In the genomic region with DNA sequence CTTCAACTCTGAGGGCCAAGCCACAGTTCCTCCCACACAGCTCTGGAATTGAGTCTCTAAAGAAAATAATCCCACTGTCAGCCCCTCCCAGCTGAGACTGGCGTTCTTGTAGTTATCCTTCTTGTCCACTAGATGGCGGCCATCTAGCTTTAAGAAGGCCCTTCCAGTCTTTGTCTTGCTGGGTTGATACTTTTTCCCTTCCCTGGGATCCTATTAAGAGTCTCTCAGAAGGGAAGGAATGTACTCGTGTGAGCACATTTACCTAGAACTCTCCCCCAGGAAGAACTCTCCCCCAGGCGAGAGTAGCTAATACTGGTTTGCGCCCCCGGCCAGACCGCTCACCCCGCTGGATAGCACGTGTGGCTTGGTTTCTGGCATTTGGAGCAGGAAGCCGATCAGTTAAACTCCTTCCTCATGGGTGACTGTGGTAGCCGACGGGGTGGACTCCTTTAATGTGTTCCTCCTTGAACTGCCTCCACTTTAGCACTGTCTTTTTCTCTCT, we compare ENCODE assay signal across 9 mouse cellular contexts. TPM values are rescaled to one million over a fixed set of nuclear protein-coding genes. Genes with fewer than 3 reads are reported as not detected.
DNase-seq lines count a peak whose midpoint lies in the region; ATAC-seq and TF ChIP-seq lines count a peak whose summit lies in the region.
"Had no signal": no experiment of that assay in that cellular context is flagged by ENCODE, and none has a peak within 500 bp of the region (broad histone marks: within the 10 kb centered on the region; RNA-seq: fewer than 3 reads in every experiment).

No protein-coding gene starts in this region.

- H3K4me3 ChIP-seq in layer of hippocampus, adult 2 months: no peak overlapping the region
- 0 out of 2 replicates have a peak overlapping the region, but pooled peaks have one; percentile 12 for H3K4me3 ChIP-seq in hindbrain, embryonic 15.5 days
- H3K4me3 ChIP-seq in lung, embryonic 14.5 days (ENCODE audit: low read depth, low read length): no peak overlapping the region
- no peak overlapping the region for H3K4me3 ChIP-seq in neural tube, embryonic 15.5 days (replicated peaks)

- TF ChIP-seq CTCF in layer of hippocampus, adult 2 months (conservative IDR thresholded peaks at IDR 0.05): peak; percentile 94
- peak; percentile 87 for TF ChIP-seq CTCF in lung, embryonic 14.5 days (IDR thresholded peaks at IDR 0.05; ENCODE audit: low read depth)

- peaks cover 19% of the 10 kb centered on the region for H3K4me1 ChIP-seq in hindbrain, embryonic 15.5 days (replicated peaks)
- H3K4me1 ChIP-seq in lung, embryonic 14.5 days (ENCODE audit: insufficient read depth): no peaks in the 10 kb centered on the region
- H3K4me1 ChIP-seq in neural tube, embryonic 15.5 days: peaks cover 11% of the 10 kb centered on the region

- 34% methylated on average over 12 of the region's 12 CpGs for WGBS in hindbrain, embryonic 15.5 days
- 41% methylated on average over 12 of the region's 12 CpGs for WGBS in lung, embryonic 14.5 days
- 37% methylated on average over 12 of the region's 12 CpGs for WGBS in neural tube, embryonic 15.5 days

- H3K4me2 ChIP-seq in hindbrain, embryonic 15.5 days: peak overlapping the region; percentile 30
- no peak overlapping the region for H3K4me2 ChIP-seq in lung, embryonic 14.5 days
- peak overlapping the region; percentile 15; the same call in 1 of the 2 replicates for H3K4me2 ChIP-seq in neural tube, embryonic 15.5 days

- DNase-seq in layer of hippocampus, adult 2 months (ENCODE audit: low spot score in 2 of 2): peak; percentile 51 to 59
- DNase-seq in layer of hippocampus, adult 9-11 months: no peak
- DNase-seq in lung, embryonic 14.5 days: peak; percentile 92
- DNase-seq in urinary bladder, postnatal 4 days (ENCODE audit: low spot score in 2 of 2): no peak

- H3K27me3 ChIP-seq in hindbrain, embryonic 15.5 days: no peaks in the 10 kb centered on the region
- no peaks in the 10 kb centered on the region for H3K27me3 ChIP-seq in lung, embryonic 14.5 days (ENCODE audit: insufficient read depth, low read length)
- no peaks in the 10 kb centered on the region for H3K27me3 ChIP-seq in neural tube, embryonic 15.5 days (replicated peaks)

- H3K9ac ChIP-seq in hindbrain, embryonic 15.5 days: peak overlapping the region; percentile 37; the same call in 1 of the 2 replicates
- H3K9ac ChIP-seq in lung, embryonic 14.5 days: no peak overlapping the region
- H3K9ac ChIP-seq in neural tube, embryonic 15.5 days (replicated peaks): no peak overlapping the region; the same call in 1 of the 2 replicates

- peaks cover 51% of the 10 kb centered on the region for H3K36me3 ChIP-seq in hindbrain, embryonic 15.5 days
- H3K36me3 ChIP-seq in lung, embryonic 14.5 days (ENCODE audit: insufficient read depth): peaks cover 64% of the 10 kb centered on the region
- peaks cover 56% of the 10 kb centered on the region for H3K36me3 ChIP-seq in neural tube, embryonic 15.5 days

- no peaks in the 10 kb centered on the region for H3K9me3 ChIP-seq in hindbrain, embryonic 15.5 days
- H3K9me3 ChIP-seq in lung, embryonic 14.5 days (ENCODE audit: low read depth, low read length): no peaks in the 10 kb centered on the region
- no peaks in the 10 kb centered on the region for H3K9me3 ChIP-seq in neural tube, embryonic 15.5 days (replicated peaks)

- peak; percentile 91 for ATAC-seq in activated CD4-positive, CD25-positive, alpha-beta regulatory T cell, adult 4 months
- ATAC-seq in erythroid progenitor cell, adult 5-6 weeks (replicated peaks; ENCODE audit: low FRiP score, poor library complexity, severe bottlenecking): peak; percentile 81
- ATAC-seq in hindbrain, embryonic 15.5 days (ENCODE audit: low FRiP score, low read depth): peak; percentile 49; the same call in 1 of the 2 replicates
- ATAC-seq in lung, embryonic 14.5 days (ENCODE audit: insufficient read depth): peak; percentile 63
- ATAC-seq in neural tube, embryonic 15.5 days (ENCODE audit: low FRiP score): peak; percentile 71; the same call in 1 of the 2 replicates

- H3K27ac ChIP-seq in layer of hippocampus, adult 2 months: peak overlapping the region; percentile 40; the same call in 1 of the 2 replicates
- H3K27ac ChIP-seq in hindbrain, embryonic 15.5 days (replicated peaks): peak overlapping the region; percentile 65
- peak overlapping the region; percentile 47; the same call in 1 of the 2 replicates for H3K27ac ChIP-seq in lung, embryonic 14.5 days (ENCODE audit: low read depth)
- H3K27ac ChIP-seq in neural tube, embryonic 15.5 days (replicated peaks): peak overlapping the region; percentile 67

RNA-seq across cellular contexts. Expression of gene P3h1, which starts 6.5 kb away (rescaled TPM):
- 1 to 10 TPM; 9.6 to 9.9 TPM for total RNA-seq in layer of hippocampus, adult 2 months (2021)
- 1 to 10 TPM; 1.1 to 1.6 TPM for polyA plus RNA-seq in activated CD4-positive, CD25-positive, alpha-beta regulatory T cell, adult 4 months (2017; shearing (Covaris generic))
- total RNA-seq in erythroid progenitor cell, adult 5-6 weeks (2015; ENCODE audit: low replicate concordance): 0.42 TPM in 1 of 2 replicates, not detected in the other
- total RNA-seq in erythroid progenitor cell, adult 5-6 weeks (2017; ENCODE audit: low replicate concordance): 1.8 and 5.6 TPM in 2 replicates
- 11.6 and 12.0 TPM in 2 replicates for polyA plus RNA-seq in hindbrain, embryonic 15.5 days (2015; fragmentation: Nextera tagmentation; extraction: Ambion mirVana)
- polyA plus RNA-seq in lung, embryonic 14.5 days (2014; fragmentation: Nextera tagmentation; extraction: Ambion mirVana): 40.4 and 44.8 TPM in 2 replicates
- 14.1 and 14.9 TPM in 2 replicates for polyA plus RNA-seq in neural tube, embryonic 15.5 days (2015; fragmentation: Nextera tagmentation; extraction: Ambion mirVana)

RNA-seq across cellular contexts. Expression of gene AU022252, which starts 6.7 kb away (rescaled TPM):
- total RNA-seq in layer of hippocampus, adult 2 months (2021): 10 to 100 TPM; 30.5 to 31.9 TPM
- 1 to 10 TPM; 8.0 to 9.2 TPM for polyA plus RNA-seq in activated CD4-positive, CD25-positive, alpha-beta regulatory T cell, adult 4 months (2017; shearing (Covaris generic))
- 1.4 and 2.1 TPM in 2 replicates for total RNA-seq in erythroid progenitor cell, adult 5-6 weeks (2015; ENCODE audit: low replicate concordance)
- 2.5 and 2.6 TPM in 2 replicates for total RNA-seq in erythroid progenitor cell, adult 5-6 weeks (2017; ENCODE audit: low replicate concordance)
- polyA plus RNA-seq in hindbrain, embryonic 15.5 days (2015; fragmentation: Nextera tagmentation; extraction: Ambion mirVana): 28.7 and 29.4 TPM in 2 replicates
- 29.0 and 32.3 TPM in 2 replicates for polyA plus RNA-seq in lung, embryonic 14.5 days (2014; fragmentation: Nextera tagmentation; extraction: Ambion mirVana)
- 26.0 and 29.2 TPM in 2 replicates for polyA plus RNA-seq in neural tube, embryonic 15.5 days (2015; fragmentation: Nextera tagmentation; extraction: Ambion mirVana)

RNA-seq across cellular contexts. Expression of gene Cldn19, which starts 16.0 kb away (rescaled TPM):
- under 1 TPM; 0.37 to 0.69 TPM for total RNA-seq in layer of hippocampus, adult 2 months (2021)
- not detected for polyA plus RNA-seq in activated CD4-positive, CD25-positive, alpha-beta regulatory T cell, adult 4 months (2017; shearing (Covaris generic))
- not detected in 2 replicates for total RNA-seq in erythroid progenitor cell, adult 5-6 weeks (2015; ENCODE audit: low replicate concordance)
- not detected in 2 replicates for total RNA-seq in erythroid progenitor cell, adult 5-6 weeks (2017; ENCODE audit: low replicate concordance)
- 0.80 and 1.2 TPM in 2 replicates for polyA plus RNA-seq in hindbrain, embryonic 15.5 days (2015; fragmentation: Nextera tagmentation; extraction: Ambion mirVana)
- polyA plus RNA-seq in lung, embryonic 14.5 days (2014; fragmentation: Nextera tagmentation; extraction: Ambion mirVana): not detected in 2 replicates
- polyA plus RNA-seq in neural tube, embryonic 15.5 days (2015; fragmentation: Nextera tagmentation; extraction: Ambion mirVana): 0.36 and 0.81 TPM in 2 replicates

RNA-seq across cellular contexts. Expression of gene Tmem269, which starts 21.2 kb away (rescaled TPM):
- total RNA-seq in layer of hippocampus, adult 2 months (2021): under 1 TPM; 0.77 to 0.93 TPM
- under 1 TPM in 1 of 2 experiments, not detected in 1; 0.26 TPM for polyA plus RNA-seq in activated CD4-positive, CD25-positive, alpha-beta regulatory T cell, adult 4 months (2017; shearing (Covaris generic))
- total RNA-seq in erythroid progenitor cell, adult 5-6 weeks (2015; ENCODE audit: low replicate concordance): 2.5 TPM in 1 of 2 replicates, not detected in the other
- total RNA-seq in erythroid progenitor cell, adult 5-6 weeks (2017; ENCODE audit: low replicate concordance): not detected in 2 replicates
- 0.16 TPM in 2 replicates for polyA plus RNA-seq in hindbrain, embryonic 15.5 days (2015; fragmentation: Nextera tagmentation; extraction: Ambion mirVana)
- not detected in 2 replicates for polyA plus RNA-seq in lung, embryonic 14.5 days (2014; fragmentation: Nextera tagmentation; extraction: Ambion mirVana)
- polyA plus RNA-seq in neural tube, embryonic 15.5 days (2015; fragmentation: Nextera tagmentation; extraction: Ambion mirVana): 0.29 and 0.54 TPM in 2 replicates
- total RNA-seq: heart, postnatal 14 days had no signal

RNA-seq across cellular contexts. Expression of gene Svbp, which starts 44.1 kb away (rescaled TPM):
- 10 to 100 TPM; 13.9 to 16.6 TPM for total RNA-seq in layer of hippocampus, adult 2 months (2021)
- 10 to 100 TPM; 63.6 to 67.8 TPM for polyA plus RNA-seq in activated CD4-positive, CD25-positive, alpha-beta regulatory T cell, adult 4 months (2017; shearing (Covaris generic))
- 110 and 114 TPM in 2 replicates for total RNA-seq in erythroid progenitor cell, adult 5-6 weeks (2015; ENCODE audit: low replicate concordance)
- total RNA-seq in erythroid progenitor cell, adult 5-6 weeks (2017; ENCODE audit: low replicate concordance): 171 and 238 TPM in 2 replicates
- 221 and 231 TPM in 2 replicates for polyA plus RNA-seq in hindbrain, embryonic 15.5 days (2015; fragmentation: Nextera tagmentation; extraction: Ambion mirVana)
- polyA plus RNA-seq in lung, embryonic 14.5 days (2014; fragmentation: Nextera tagmentation; extraction: Ambion mirVana): 134 TPM in 2 replicates
- 198 and 242 TPM in 2 replicates for polyA plus RNA-seq in neural tube, embryonic 15.5 days (2015; fragmentation: Nextera tagmentation; extraction: Ambion mirVana)

Comparison
In these comparisons a context has a peak if more than half of its experiments do, and no peak if none do; other contexts are left out.
1. DNase-seq: peak in layer of hippocampus, adult 2 months (2 of 2) and lung, embryonic 14.5 days (single experiment); none in layer of hippocampus, adult 9-11 months (single experiment) and urinary bladder, postnatal 4 days (0 of 2).
2. Peak in every context shown above with its lines, with median percentiles within 50 percentile points of each other: H3K27ac ChIP-seq and ATAC-seq.